Mouse (Mus musculus) kidney, postnatal 0 days (tissue): ENCODE measurements around the gene Serinc5. TPM values are rescaled to one million over a fixed set of nuclear protein-coding genes. Genes with fewer than 3 reads are reported as not detected.

Source experiments
- ATAC-seq: fragments of 200-750 bp; cut with Nextera tagmentation; replicated peaks from 2 replicates; pipeline ENCODE4 v1.8.0; 2017; ENCODE audit warnings: low read depth, moderate number of reproducible peaks, moderate TSS enrichment, moderate library complexity; ENCODE audit not compliant: low FRiP score
- DNase-seq: peaks from one replicate; pipeline ENCODE4 v3.0.0-alpha.2; 2016; ENCODE audit warnings: low spot score
- H3K27ac ChIP-seq: fragments of 300-500 bp; sonication (generic); 2 replicates; pipeline ENCODE4 v1.5.1; 2014; ENCODE audit warnings: mild to moderate bottlenecking
- H3K27me3 ChIP-seq: fragments of 300-500 bp; sonication (generic); 2 replicates; pipeline ENCODE4 v1.6.1; 2014; ENCODE audit warnings: low read length, mixed read lengths; ENCODE audit not compliant: insufficient read depth
- H3K36me3 ChIP-seq: fragments of 300-500 bp; sonication (generic); 2 replicates; pipeline ENCODE4 v1.6.1; 2014; ENCODE audit warnings: low read length, mixed read lengths; ENCODE audit not compliant: insufficient read depth
- H3K4me1 ChIP-seq: fragments of 300-500 bp; sonication (generic); replicated peaks from 2 replicates; pipeline ENCODE4 v1.6.1; 2014; ENCODE audit warnings: antibody characterized with exemption, low read length, mixed read lengths; ENCODE audit not compliant: insufficient read depth
- H3K4me2 ChIP-seq: fragments of 300-500 bp; sonication (generic); 2 replicates; pipeline ENCODE4 v1.6.1; 2014; ENCODE audit warnings: mild to moderate bottlenecking, low read length, moderate library complexity, mixed read lengths
- H3K4me3 ChIP-seq: fragments of 300-500 bp; sonication (generic); replicated peaks from 2 replicates; pipeline ENCODE4 v1.5.1; 2014; ENCODE audit warnings: low read depth, low read length
- H3K9ac ChIP-seq: fragments of 300-500 bp; sonication (generic); 2 replicates; pipeline ENCODE4 v1.6.1; 2014; ENCODE audit warnings: low read depth, low read length
- H3K9me3 ChIP-seq: fragments of 300-500 bp; sonication (generic); replicated peaks from 2 replicates; pipeline ENCODE4 v1.6.1; 2016; ENCODE audit warnings: low read length, inconsistent platforms, mixed read lengths
- CTCF ChIP-seq: IDR thresholded peaks from 2 replicates; pipeline ENCODE4 v1.5.1; 2016; ENCODE audit warnings: antibody characterized with exemption, low read depth, mild to moderate bottlenecking, moderate library complexity
- WGBS: fragments of 180-500 bp; shearing (Covaris S2); extraction: QIAGEN DNeasy Blood & Tissue Kit; methylation state at CpG from one replicate; pipeline ENCODE4 v1.1.7; 2014; 5-methylcytosine and 5-hydroxymethylcytosine counted together
- polyA plus RNA-seq: library from polyadenylated mRNA; unstranded; fragments of >200 nt; fragmentation: Nextera tagmentation; extraction: Ambion mirVana; gene quantifications from 2 replicates; pipeline ENCODE4 v1.2.1, GENCODE M21; 2015

The Serinc5 gene
- polyA plus RNA-seq: 14.3 and 14.8 TPM in 2 replicates

- peak within 1 kb of the TSS; percentile 60 for H3K4me3 ChIP-seq
- no peaks in the 10 kb centered on the region for H3K9me3 ChIP-seq
- peaks cover 23% of the 10 kb centered on the region for H3K4me1 ChIP-seq
- H3K4me2 ChIP-seq: peak within 1 kb of the TSS; percentile 73
- WGBS: under 1% methylated on average over 55 of the region's 55 CpGs
- peak within 1 kb of the TSS; percentile 79 for H3K9ac ChIP-seq
- TF ChIP-seq CTCF: no peak
- ATAC-seq: peak; percentile 98
- DNase-seq: peak; percentile 98
- H3K27me3 ChIP-seq: no peaks in the 10 kb centered on the region
- peak within 1 kb of the TSS; percentile 94 for H3K27ac ChIP-seq
- H3K36me3 ChIP-seq: no peaks in the 10 kb centered on the region
Measured at GRCm38 (mm10) chr13:92610311-92611221, at the start of gene Serinc5. Gene Serinc5 (plus strand): TSS chr13:92611091.

- Histone ChIP-seq H3K9me3 (no peaks in the 10 kb centered on the region), H3K36me3 (no peaks in the 10 kb centered on the region), H3K27ac (no peak within 1 kb of the TSS), H3K27me3 (no peaks in the 10 kb centered on the region), H3K4me1 (no peaks in the 10 kb centered on the region), H3K4me2 (no peak within 1 kb of the TSS), H3K4me3 (no peak within 1 kb of the TSS), H3K9ac (no peak within 1 kb of the TSS)
- no peak for ATAC-seq
- TF ChIP-seq CTCF: no peak
- no peak for DNase-seq
Measured at GRCm38 (mm10) chr13:92576072-92576471, 34.8 kb upstream of the Serinc5 start, which contains the start of gene Spz1. Gene Spz1 (minus strand): TSS chr13:92576172.

GRCm38 (mm10) chr13:92576688-92577087, 34.2 kb upstream of the Serinc5 start:
- Histone ChIP-seq H3K9me3 (no peaks in the 10 kb centered on the region), H3K9ac (no peak overlapping the region), H3K4me3 (no peak overlapping the region), H3K27ac (no peak overlapping the region), H3K4me2 (no peak overlapping the region), H3K27me3 (no peaks in the 10 kb centered on the region), H3K36me3 (no peaks in the 10 kb centered on the region), H3K4me1 (no peaks in the 10 kb centered on the region)
- 66% methylated on average over 6 of the region's 6 CpGs for WGBS
- ATAC-seq (no peak), DNase-seq (no peak)
- no peak for TF ChIP-seq CTCF

GRCm38 (mm10) chr13:92578210-92578609, 32.7 kb upstream of the Serinc5 start:
- Histone ChIP-seq H3K9me3 (no peaks in the 10 kb centered on the region), H3K4me2 (no peak overlapping the region), H3K27ac (no peak overlapping the region), H3K36me3 (no peaks in the 10 kb centered on the region), H3K4me1 (no peaks in the 10 kb centered on the region), H3K27me3 (no peaks in the 10 kb centered on the region), H3K4me3 (no peak overlapping the region), H3K9ac (no peak overlapping the region)
- WGBS: 75% methylated on average over 4 of the region's 4 CpGs
- no peak for TF ChIP-seq CTCF
- DNase-seq (no peak), ATAC-seq (no peak)

- 28% methylated on average over 10 of the region's 10 CpGs for WGBS
- TF ChIP-seq CTCF: peak; percentile 84
- ATAC-seq (peak; percentile 49; the same call in 1 of the 2 replicates), DNase-seq (peak; percentile 90)
- Histone ChIP-seq H3K4me3 (no peak overlapping the region), H3K27ac (no peak overlapping the region), H3K9ac (no peak overlapping the region), H3K4me2 (no peak overlapping the region), H3K27me3 (no peaks in the 10 kb centered on the region), H3K9me3 (no peaks in the 10 kb centered on the region), H3K36me3 (no peaks in the 10 kb centered on the region), H3K4me1 (no peaks in the 10 kb centered on the region)
Measured at GRCm38 (mm10) chr13:92580220-92581043, 30.5 kb upstream of the Serinc5 start.

GRCm38 (mm10) chr13:92584094-92584717, 26.7 kb upstream of the Serinc5 start:
- Histone ChIP-seq H3K27ac (0 out of 2 replicates have a peak overlapping the region, but pooled peaks have one; percentile 42), H3K36me3 (no peaks in the 10 kb centered on the region), H3K4me1 (0 out of 2 replicates have a peak, but pooled peaks cover 3% of the 10 kb centered on the region), H3K9me3 (no peaks in the 10 kb centered on the region), H3K9ac (no peak overlapping the region), H3K4me2 (no peak overlapping the region), H3K27me3 (no peaks in the 10 kb centered on the region), H3K4me3 (no peak overlapping the region)
- peak; percentile 90 for DNase-seq
- no peak for TF ChIP-seq CTCF
- WGBS: 44% methylated on average over 8 of the region's 8 CpGs
- no peak for ATAC-seq
